Mouse (Mus musculus): ENCODE measurements around the gene Abtb2.

Gene Abtb2

GRCm38 (mm10) chr2:103731423-103731822 lies 165.3 kb downstream of the Abtb2 start:
- DNase-seq (ENCODE audit: low read depth, low spot score) = no peak

GRCm38 (mm10) chr2:103742821-103743220 lies 176.7 kb downstream of the Abtb2 start:
- no peak for DNase-seq (ENCODE audit: low read depth, low spot score)

- no peak for DNase-seq (ENCODE audit: low read depth, low spot score)
Measured at GRCm38 (mm10) chr2:103743536-103743935, 177.4 kb downstream of the Abtb2 start.

GRCm38 (mm10) chr2:103743988-103744387 lies 177.9 kb downstream of the Abtb2 start:
- DNase-seq (ENCODE audit: low read depth, low spot score) = no peak

DNA sequence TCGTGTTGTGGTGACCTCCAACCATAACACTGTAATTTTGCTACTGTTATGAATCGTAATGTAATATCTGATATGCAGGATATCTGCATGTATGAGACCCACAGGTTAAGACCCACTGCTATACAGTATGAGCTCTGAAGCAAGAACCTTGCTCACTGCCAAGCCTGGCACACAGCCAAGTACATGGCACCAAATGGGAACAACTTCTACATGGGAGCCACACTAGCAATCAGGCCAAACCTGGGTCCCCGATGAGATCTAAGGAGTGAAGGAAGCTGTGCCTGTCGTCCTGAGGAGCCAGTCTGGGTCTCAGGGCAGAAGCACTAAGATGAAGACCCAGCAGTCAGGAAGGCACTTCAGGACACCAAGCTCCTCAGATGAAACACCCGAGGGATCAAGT lies 179.4 kb downstream of the Abtb2 start:
- peak; percentile 16 for DNase-seq (ENCODE audit: low read depth, low spot score)

DNA sequence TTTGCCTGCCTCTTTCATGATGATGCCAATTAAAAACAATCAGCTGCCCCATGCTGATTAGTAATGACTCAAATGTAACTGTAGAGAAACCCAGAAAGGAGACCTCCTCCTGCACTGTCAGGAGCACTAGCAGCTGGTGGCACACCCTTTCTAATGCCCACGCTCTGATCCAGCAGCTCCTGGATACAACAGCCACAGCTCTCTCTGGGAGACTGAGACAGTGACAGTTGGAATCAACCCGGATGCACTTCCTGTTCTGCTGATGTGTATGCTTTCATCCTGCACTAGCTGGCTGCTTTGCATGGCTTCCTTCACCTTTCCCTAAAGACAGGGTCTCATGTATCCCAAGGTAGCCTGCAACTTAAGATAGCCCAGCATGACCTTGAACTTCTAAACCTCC lies 180.0 kb downstream of the Abtb2 start:
- DNase-seq (ENCODE audit: low read depth, low spot score) = no peak

GRCm38 (mm10) chr2:103746761-103747160 lies 180.7 kb downstream of the Abtb2 start:
- DNase-seq (ENCODE audit: low read depth, low spot score) = no peak

DNA sequence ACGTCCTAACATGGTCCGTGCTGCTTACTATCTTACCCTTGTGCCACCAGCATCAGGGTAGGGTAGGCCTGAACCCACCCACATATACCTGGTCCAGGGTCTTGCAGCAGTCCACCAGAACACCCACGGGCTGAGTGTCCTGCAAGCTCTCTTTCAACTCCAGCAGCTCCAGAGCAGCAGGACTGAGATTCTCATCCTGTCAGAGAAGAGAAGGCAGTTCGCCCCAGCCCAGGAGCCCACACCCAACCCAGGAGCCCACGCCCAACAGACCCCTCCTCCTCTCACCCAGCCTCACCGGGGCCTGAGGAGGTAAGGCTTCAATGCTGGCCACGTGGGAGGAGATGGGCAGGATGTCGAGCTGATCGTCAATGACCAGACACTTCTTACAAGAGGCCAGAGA lies 181.8 kb downstream of the Abtb2 start:
- DNase-seq (ENCODE audit: low read depth, low spot score) = no peak

GRCm38 (mm10) chr2:103749091-103749490 lies 183.0 kb downstream of the Abtb2 start:
- DNase-seq (ENCODE audit: low read depth, low spot score) = no peak

GRCm38 (mm10) chr2:103751771-103752170 lies 185.7 kb downstream of the Abtb2 start:
- DNase-seq (ENCODE audit: low read depth, low spot score) = no peak

DNA sequence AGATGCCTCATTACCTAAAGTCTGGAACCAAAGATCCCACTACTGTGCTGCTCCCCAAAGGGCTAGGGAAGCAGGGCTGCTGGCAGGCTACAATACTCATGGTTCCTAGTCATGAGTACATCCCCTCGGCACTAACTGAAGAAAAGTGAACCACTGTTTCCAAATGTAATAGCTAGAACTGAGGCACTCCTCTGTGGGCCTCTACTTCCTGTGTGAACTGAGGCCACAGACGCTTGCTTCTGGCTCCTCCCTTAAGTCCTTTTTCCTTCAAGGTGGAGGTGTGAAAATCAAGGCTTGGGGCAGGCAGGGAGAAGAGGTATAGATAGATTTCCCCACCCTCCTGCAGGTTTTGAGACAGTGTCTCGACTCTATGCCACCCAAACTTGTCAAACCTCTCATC lies 188.5 kb downstream of the Abtb2 start:
- no peak for DNase-seq (ENCODE audit: low read depth, low spot score)

DNA sequence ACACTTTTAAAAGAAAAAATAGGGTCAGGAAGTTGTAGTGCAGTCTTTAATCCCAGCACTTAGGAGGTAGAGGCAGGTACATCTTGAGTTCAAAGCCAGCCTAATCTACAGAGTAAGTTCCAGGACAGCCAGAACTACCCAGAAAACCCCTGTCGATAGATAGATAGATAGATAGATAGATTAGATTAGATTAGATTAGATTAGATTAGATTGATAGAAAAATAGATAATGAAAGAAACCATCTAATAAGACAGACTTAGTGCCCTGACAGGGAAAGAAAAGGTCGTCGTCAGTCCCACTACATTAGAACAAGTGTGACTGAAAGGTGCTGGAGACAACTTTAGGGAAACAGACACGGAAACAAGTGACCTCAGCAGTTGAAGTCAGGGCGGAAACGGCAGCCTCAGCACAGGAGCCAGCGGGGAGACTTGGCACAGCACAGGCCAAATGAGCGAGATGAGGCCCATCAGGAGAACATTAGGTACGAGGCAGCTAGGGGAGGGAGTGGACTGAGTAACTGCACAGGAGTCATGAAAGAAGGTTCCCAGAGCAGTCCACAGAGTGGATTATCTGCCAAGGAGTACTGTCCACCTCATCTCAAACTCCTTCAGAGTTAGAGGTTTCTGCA lies 189.5 kb downstream of the Abtb2 start:
- no peak for DNase-seq (ENCODE audit: low read depth, low spot score)

- no peak for DNase-seq (ENCODE audit: low read depth, low spot score)
Measured at GRCm38 (mm10) chr2:103760421-103760820, 194.3 kb downstream of the Abtb2 start.

DNA sequence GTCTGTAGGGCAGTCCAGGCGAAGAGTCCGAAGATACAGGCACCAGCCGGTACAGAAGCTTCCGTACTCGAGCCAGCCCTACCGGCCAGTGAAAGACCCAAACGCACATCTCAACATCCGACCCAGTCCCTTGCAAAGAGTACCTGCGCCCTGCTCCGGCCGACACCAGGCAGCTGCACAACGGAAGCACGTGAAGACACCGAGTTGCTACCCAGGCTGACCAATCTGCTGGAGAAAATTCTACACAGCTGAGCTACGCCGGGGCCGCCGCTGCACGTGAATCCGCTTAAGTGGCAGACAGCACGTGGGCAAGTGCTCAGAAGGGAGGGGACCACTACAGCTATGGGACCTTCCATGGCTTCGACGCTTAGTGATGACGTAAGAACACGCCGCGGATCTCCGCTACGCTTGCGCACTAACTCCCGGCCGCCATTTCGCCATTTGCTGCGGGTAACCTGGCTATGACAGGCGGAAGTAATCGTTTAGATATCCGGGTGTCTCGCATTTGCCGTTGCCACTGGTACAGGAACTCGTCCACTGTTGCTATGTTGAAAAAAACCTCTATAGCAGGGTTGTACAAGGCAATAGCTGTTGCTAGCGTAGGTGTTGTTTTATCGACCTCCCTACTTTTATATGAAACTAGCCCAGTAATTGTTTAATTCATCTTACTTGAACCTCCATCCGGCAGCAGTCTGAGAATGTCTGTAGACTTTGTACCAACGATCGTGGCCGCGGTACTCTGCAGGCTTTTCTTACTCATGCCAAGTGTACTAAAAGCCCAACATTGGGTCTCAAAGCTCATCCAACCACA lies 195.0 kb downstream of the Abtb2 start, which contains the start of gene Nat10:
Gene Nat10, minus strand, starts transcription at position 365 of the 811 bp plus-strand sequence.
- peak; percentile 98 for DNase-seq (ENCODE audit: low read depth, low spot score)

- DNase-seq (ENCODE audit: low read depth, low spot score) = no peak
Measured at GRCm38 (mm10) chr2:103761993-103762392, 195.9 kb downstream of the Abtb2 start.

DNA sequence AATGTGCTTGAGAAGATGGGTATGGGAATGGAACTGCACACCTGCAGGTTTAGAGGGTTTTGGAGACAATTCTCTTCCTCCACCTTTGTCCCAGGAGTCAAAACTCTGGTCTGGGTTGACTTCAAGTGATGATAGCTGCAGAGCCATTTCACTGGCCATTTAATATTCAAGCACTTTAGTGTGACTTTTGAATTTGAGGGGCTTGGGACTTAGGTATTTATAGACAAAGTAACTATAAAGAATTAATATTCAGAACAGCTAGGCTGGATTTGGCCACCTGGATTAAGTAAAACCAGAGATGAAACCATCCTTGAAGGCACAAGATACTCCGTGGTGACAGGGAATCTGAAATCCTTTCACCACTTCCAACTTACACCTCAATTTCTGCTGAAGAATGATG lies 196.4 kb downstream of the Abtb2 start:
- DNase-seq (ENCODE audit: low read depth, low spot score) = no peak

Measured in skeletal muscle tissue, adult 2 months (tissue).